Comparison of ENCODE assay signal across 20 mouse cellular contexts in genomic region chr19:61313185-61313584, GRCm38 (mm10). TPM values are rescaled to one million over a fixed set of nuclear protein-coding genes. Genes with fewer than 3 reads are reported as not detected.
"Had no signal": no experiment of that assay in that cellular context is flagged by ENCODE, and none has a peak within 500 bp of the region (broad histone marks: within the 10 kb centered on the region; RNA-seq: fewer than 3 reads in every experiment).

No protein-coding gene starts in this region.

RNA-seq across cellular contexts. Expression of gene Gm21060, which starts 16.3 kb away (rescaled TPM):
- total RNA-seq: layer of hippocampus, adult 18-20 months; layer of hippocampus, postnatal 14 days; left cerebral cortex, adult 8-10 months; left cerebral cortex, postnatal 14 days; left cerebral cortex, postnatal 4 days; midbrain, postnatal 0 days had no signal
- polyA plus RNA-seq: kidney, embryonic 16.5 days; limb, embryonic 12.5 days; limb, embryonic 15.5 days; liver, embryonic 11.5 days; liver, embryonic 14.5 days; liver, postnatal 0 days; lung, embryonic 15.5 days; midbrain, embryonic 11.5 days; midbrain, embryonic 14.5 days; midbrain, postnatal 0 days; neural tube, embryonic 12.5 days; neural tube, embryonic 15.5 days; stomach, embryonic 14.5 days; stomach, postnatal 0 days; thymus, adult 2 months had no signal
